Mouse (Mus musculus) C2C12 (cell line): ENCODE data around the gene Bdkrb2.

Experiments used
- CEBPB ChIP-seq: IDR thresholded peaks from one replicate; pipeline ENCODE4 v1.6.1; 2011; ENCODE audit warnings: low read depth, mild to moderate bottlenecking, control low read depth, moderate library complexity
- CTCF ChIP-seq: IDR thresholded peaks from one replicate; pipeline ENCODE4 v1.5.1; 2011; ENCODE audit not compliant: control insufficient read depth, insufficient read depth, insufficient read length
- MYOD1 ChIP-seq: IDR thresholded peaks from one replicate; pipeline ENCODE4 v1.6.1; 2011; ENCODE audit warnings: low read depth; ENCODE audit not compliant: control insufficient read depth, insufficient read length
- USF1 ChIP-seq: IDR thresholded peaks from one replicate; pipeline ENCODE4 v1.6.1; 2011; ENCODE audit warnings: low read depth, mild to moderate bottlenecking, control low read depth, moderate library complexity

DNA sequence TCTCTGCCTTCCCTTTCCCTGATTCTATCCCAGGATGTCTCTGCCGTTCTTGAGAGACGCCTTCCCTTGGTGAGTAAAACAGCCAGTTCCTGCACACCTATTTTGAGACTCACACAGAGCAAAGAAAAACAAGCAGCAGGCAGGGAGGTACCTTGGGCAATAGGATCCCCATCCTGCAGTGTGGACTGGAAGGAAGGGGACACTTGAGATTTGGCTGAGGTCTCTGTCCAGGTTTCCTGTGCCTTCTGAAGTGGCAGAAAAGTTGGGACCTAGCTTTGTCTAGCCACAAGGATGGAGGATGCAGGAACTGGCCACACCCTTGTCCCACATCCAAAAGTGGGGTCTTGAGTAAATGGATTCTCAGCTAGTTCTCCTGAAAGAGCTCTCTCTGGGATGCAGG, 43.2 kb upstream of the Bdkrb2 start:
- TF ChIP-seq CTCF (no peak), MYOD1 (no peak), USF1 (no peak), CEBPB (no peak)
